Mouse (Mus musculus) c-Kit-positive CD71-negative TER-119-negative erythroid progenitor cells, embryonic 14.5 days (primary cell): ENCODE results near the gene Yju2.

Source experiments
- DNase-seq: peaks from one replicate; pipeline ENCODE4 v3.0.0-alpha.2; 2013; ENCODE audit warnings: low read depth

Yju2 gene

DNA sequence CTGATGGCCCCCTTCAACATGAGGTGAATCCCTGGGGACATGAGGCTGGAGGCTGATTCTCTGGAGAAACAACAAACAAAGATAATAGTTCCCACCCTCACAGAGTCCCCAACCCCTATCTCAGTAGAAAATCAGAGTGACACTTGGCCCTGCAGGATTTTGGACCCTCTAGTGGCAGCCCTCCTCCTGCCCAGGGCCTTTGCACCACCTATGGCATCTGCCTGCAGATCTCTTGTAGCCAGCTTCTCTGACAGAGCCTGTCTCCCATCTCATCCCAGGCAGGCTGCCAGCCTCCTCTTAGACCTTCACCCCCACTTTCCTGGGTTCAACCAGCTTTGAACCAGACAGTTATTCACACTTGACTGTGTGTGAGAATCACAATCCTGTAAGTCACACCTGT lies 1.9 kb downstream of the Yju2 start:
- DNase-seq, result no peak

DNA sequence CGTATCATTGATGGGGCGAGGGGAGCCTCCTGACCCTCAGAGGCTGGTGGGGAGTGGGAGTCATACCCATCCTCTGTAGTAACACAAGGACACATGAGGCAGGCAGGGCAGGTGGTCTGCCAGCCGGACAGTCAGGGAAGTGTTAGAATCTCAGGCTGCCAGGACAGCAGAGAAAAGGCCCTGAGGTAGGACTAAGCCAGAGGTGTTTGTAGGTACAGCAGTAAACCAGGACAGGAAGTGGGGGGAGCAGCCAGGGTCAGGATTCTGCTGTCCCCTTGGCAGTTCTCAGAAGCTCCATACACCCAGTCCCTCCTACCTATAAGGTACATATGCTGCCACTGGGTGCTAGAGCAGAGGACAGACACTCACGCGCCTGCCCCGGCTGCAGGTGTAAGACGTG lies 2.7 kb downstream of the Yju2 start:
- no peak for DNase-seq

DNA sequence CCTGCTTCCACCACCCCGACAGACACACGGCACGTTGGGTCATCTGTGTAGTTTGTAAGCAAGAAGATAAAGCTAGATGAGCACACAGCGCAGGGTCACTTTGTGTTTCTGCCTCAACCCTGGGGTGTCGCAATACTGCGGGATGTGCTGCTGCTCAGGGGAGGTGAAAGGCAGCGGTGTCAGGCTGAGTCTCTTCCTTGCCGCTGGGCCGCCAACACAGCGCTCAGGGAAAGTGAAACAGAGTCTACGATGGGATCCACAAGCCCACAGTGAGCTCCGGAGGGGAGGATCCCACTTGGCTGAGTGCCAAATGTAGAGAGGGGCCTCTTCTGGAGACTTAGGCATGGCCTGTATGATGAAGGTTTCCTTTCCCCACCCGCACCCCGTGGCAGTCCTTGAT lies 4.3 kb downstream of the Yju2 start:
- no peak for DNase-seq

DNA sequence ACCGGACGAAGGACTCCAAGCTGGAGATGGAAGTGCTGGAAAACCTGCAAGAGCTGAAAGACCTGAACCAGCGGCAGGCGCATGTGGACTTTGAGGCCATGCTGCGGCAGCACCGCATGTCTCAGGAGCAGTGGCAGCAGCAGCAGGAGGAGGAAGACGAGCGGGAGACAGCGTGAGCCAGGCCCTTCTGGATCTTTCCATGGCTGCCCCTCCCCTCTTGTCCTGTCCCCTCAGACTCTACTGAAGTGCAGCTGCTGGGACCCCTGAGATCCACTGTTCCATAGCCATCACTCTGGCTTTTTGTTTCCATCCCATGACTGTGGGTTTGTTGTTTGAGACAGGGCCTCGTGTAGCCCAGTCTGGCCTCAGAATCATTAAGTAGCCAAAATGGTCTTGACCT lies 5.6 kb downstream of the Yju2 start:
- no peak for DNase-seq

DNA sequence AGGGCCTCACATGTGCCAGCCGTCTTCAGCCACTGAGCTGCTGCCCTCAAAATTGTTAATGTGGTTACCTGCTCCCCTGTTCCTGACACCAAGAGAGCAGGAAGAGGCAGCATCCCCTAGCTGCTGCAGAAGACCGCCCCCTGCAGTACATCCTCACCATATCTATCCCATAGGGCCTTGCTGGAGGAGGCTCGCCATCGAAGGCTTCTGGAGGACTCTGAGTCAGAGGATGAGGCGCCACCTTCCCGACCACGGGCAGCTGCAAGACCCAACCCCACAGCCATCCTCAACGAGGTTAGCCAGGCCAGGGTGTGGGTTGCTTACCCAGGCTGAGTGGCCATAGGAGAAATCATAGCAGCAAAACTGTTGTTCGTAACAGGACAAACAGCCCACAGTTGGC lies 6.1 kb downstream of the Yju2 start:
- DNase-seq, result no peak

DNA sequence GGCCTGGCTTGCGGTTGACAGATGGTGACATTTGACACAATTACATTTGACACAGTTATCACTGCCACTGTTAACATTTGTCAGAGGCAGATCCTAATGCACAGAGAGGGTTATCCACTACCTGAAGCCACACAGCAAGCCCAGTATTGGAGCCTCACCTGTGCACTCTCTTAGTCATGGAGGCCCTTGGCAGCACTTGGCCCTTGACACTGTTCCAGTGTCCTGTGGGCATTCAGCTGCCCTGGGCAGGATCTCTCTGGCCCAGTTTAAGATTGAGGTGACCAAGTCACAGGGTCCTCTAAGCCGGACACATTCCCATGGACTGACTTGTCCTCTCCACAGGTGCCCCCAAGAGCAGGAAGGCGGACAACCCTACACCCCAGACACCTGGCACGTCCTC lies 8.3 kb downstream of the Yju2 start:
- no peak for DNase-seq

DNA sequence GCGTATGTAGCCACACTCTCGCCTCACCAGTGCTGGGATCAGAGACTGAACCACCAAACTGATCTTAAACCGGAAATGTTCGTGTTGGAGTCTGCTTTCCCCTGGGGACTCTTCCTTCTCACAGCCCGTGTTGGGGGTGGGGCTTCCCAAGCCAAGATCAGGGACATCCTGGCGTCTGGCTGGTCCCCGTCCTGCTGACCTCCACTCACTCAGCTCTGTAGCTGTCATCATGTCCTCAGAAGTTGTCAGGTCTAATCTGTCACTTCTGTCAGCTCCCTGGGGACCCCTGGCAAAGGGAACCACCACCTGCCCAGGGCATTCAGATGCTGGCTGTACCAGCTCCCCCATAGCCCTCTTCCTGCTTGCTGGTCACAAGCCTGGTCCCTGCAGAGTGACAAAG lies 9.3 kb downstream of the Yju2 start:
- no peak for DNase-seq

DNA sequence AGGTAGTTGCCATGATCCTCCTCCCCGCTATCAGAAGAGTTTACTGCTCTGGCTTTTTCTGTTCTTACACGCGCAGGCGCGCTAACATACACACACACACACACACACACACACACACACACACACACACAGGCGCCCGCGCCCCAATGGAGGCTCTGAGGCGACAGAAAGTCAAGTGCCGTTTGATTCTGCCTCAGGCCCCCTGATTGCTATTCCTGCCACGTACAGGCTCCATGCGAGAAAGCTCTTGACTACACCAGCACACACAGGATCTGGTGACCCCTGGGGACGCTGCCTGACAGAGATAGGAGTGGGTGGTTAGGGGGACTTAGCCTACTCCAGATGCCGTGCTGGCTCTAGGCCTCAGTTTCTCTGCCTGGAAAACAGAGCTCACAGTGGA lies 10.7 kb downstream of the Yju2 start:
- DNase-seq, result no peak

DNA sequence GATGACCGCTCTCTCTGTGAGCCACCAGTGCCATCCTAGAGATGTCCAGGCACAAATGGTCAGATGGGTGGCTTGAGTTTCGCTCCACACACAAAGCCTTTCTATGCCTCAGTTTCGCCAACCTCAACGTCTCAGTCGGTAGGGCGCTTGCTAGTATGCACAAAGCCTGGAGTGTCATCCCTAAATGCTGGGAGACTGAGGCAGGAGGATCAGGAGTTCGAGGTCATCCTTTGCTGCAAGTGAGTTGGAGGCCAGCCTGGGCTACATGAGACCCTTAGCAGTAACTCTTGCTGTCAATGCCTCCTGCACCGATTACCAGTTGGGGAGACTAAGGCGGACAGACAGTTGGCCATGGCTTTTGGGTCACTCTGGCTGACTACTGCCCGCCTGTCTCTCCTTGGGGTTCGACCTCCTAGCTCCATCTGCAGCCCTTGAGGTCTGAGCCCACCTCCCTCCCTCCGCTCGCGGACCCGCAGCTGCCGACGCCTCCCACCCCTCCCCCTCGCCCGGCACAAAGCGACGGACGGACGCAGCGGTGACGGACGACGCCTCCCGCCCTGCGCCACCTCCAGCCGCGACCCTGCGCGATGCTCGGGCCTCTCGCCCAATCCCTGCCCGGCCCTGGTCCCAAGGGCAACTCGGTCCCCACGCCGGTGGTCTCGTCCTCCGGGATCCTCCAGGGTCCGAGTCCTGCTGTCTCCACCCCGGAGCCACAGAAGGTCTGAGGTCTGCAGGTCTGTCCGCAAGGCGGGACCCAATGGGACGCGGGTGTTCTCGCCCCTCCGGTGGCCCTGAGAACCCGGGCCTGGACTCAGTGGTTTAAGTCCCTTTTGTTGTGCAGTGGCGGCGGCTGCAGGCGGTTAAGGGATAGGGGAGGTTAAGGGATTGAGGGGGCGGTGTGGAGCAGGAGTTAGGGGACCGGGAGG lies 11.3 kb downstream of the Yju2 start, which contains the start of gene Shd:
TSS of gene Shd (plus strand) at position 502 of the 926 bp plus-strand sequence.
- no peak for DNase-seq

DNA sequence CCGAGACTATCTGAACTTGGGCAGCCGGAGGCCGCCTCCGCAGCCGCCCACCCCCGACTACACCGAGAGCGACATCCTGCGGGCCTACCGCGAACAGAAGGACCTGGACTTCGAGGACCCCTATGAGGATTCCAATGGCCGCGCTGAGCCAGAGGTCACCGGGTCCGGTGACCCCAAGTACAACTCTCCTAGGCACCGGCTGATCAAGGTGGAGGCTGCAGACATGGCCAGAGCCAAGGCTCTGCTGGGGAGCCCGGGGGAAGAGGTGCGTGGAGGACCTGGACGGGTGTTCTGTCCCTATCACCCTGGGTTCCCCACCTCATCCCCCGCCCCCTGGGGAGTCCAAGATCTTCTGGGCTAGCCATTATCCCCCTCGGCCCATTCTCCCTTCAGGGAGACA lies 12.6 kb downstream of the Yju2 start:
- no peak for DNase-seq

DNA sequence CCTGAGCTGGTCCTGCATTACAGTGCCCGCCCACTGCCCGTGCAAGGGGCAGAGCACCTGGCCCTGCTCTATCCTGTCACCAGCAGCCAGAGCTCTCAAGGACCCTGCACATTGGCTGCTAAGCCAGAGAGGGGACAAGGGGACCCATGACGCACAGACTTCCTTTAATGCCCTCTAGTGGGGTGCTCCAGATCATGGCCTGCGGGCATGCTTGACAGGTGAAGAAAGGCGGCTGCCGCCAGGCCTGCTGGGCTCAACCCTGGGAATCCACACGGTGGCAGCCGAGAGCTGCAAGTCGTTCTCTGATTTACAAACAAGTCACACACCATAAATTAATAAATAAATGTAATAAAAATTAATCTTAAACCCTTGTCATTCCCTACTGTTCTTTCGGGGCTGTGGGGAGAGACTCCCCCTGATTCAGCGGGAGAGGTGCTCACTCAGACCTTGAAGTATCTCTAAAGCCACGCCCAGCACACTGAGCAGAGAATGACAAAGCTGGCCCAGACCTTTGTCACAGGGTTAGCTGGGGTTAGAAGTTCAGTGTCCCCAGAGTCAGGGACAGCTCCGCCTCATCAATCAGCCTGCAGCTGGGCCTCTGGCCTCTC lies 17.5 kb downstream of the Yju2 start:
- peak; percentile 65 for DNase-seq

DNA sequence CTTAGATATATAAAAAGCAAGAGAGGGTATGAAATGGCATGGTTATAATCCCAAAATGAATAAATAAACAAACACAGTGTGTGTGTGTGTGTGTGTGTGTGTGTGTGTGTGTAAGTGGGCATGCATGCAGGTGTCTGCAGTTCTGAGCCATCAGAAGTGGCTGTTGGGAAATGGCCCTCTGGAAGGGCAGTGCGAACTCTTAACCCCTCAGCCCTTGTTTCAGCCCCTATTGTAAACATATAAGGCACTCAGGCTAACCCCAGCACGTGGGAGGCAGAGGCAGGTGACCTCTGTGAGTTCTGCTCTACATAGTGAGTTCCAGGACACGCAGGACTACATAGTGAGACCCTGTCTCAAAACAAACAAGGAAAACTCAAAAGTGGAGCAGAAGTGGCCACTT lies 18.4 kb downstream of the Yju2 start:
- no peak for DNase-seq

DNA sequence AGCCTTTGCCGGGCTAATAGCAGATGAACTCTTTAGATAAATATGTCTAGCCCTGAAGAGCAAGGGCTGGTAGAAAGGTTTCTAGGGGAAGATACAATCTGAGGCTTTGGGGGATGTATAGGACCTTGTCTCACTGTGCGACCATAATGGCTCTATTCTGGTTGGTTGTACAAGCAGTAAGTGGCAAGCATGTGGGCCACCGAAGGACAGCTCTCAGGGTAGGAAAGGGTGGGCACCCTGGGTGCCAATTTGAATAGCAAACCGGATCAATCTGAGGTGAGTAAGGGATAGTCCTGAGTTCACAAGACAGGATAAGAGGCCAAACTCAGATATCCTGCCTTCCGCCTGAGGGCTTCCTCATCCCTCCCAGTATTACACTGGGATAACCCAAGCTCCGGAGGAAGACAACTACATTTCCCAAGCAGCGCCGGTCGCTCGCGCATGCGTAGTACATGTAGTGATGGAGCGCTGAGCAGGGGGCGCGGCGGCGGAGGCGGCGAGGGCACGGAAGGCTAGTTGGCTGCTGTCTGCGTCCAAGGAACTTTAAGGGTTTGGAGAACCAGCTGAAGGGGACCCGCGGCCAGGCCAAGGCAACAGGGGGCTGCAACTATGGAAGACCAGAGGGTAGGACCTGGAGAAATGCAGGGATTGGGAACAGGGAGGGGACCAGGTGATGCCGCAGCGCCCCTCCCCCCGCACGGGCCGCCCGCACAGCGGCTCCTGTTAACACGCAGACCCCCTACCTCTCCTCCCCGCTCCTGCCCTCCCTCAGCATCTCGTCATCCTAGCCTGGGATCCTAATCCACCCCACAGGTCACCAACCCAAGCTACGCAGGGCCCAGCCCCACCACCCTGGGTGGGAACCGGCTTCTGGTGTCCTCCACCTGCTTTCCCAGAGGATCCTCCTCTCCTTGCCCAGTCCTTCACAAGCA lies 27.4 kb downstream of the Yju2 start, which contains the start of gene Fsd1:
TSS of gene Fsd1 (plus strand) at position 480 of the 932 bp plus-strand sequence.
- DNase-seq, result no peak

DNA sequence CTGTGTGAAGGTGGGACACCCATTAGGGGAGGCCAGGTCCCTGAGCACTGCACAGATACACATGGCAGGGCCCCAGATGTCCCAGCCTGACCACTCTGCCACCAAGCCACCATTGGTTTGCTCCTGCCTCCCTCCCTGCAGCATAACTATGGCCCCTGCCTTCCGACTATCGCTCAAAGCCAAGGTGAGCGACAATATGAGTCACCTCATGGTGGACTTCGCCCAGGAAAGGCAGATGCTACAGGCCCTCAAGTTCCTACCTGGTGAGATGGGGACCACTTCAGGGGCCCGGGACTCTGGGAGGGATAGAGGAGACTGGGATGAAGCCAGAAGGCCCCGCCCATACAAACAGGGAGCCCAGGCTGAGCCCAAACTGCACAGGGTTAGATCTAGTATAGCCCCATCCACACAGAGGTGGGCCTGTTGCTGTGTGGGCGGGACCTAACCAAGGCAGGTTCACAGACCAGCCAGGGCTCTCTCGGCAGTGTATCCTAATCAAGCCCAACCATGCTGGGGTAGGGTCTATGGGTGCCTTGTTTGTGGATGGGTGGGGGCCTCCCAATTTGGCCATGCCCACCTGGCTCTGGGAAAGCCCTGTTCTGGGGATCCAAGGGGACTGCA lies 31.5 kb downstream of the Yju2 start:
- DNase-seq, result no peak

DNA sequence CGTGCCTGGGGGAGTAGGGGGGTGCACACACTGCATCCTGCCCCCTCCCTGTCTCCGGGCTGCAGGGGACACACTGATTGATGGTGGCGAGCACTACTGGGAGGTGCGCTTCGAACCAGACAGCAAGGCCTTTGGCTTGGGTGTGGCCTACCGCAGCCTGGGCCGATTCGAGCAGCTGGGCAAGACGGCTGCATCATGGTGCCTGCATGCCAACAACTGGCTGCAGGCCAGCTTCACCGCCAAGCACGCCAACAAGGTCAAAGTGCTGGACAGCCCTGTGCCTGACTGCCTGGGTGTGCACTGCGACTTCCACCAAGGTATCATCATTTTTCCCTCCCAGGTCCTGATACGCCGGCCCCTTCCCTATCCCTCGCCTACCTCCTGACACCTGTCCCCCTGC lies 37.1 kb downstream of the Yju2 start:
- no peak for DNase-seq

DNA sequence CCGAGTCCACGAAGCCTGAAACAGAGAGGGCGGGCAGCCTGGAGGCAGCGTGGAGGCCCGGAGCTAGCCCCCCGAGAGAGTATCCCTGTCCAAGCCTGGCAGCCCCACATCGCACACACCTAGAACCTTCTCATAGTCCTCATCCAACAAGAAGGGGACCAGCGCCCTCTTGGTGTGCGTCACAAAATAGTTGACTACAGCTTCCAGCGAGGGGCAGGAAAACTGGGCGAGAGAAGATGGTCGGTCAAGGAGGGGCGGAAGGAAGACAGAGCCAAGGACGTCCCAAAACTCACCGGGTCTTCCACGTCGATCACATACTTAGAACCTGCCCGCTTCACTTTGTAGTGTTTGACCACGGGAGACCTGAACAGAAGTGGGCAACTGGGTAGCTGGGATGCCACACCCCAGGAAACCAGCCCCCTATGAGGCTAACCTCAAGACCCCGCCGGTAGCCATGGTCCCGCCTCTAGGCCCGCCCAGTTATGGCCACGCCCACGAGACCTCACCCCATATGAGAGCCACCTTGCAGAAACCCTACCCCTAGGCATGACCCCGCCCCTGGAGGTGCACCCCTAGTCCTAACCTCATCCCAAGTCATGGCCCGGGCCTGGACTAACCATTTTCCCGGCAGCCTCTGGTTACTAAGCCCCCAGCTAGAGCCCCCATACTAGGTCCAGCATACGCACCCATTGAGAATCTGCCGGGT lies 41.0 kb downstream of the Yju2 start:
- no peak for DNase-seq

DNA sequence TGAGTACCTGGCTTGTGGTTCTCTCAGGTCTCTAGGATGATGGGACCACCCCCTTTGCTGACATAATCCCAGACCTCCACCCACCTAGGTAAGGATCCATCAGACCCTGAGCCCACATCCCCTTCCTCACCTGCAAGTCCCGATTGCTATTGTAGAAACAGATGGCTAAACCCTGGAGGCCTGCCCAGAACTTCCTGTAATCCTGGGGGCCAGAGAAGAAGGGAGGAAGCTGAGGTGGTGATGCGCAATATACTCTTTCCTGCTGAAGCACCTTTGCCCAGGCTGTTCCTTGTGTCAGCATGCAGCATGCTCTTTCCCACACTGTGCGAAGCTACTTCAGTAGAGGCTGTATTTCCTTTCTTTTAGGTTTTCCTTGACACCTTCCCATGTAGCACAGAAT lies 44.1 kb downstream of the Yju2 start:
- no peak for DNase-seq

DNA sequence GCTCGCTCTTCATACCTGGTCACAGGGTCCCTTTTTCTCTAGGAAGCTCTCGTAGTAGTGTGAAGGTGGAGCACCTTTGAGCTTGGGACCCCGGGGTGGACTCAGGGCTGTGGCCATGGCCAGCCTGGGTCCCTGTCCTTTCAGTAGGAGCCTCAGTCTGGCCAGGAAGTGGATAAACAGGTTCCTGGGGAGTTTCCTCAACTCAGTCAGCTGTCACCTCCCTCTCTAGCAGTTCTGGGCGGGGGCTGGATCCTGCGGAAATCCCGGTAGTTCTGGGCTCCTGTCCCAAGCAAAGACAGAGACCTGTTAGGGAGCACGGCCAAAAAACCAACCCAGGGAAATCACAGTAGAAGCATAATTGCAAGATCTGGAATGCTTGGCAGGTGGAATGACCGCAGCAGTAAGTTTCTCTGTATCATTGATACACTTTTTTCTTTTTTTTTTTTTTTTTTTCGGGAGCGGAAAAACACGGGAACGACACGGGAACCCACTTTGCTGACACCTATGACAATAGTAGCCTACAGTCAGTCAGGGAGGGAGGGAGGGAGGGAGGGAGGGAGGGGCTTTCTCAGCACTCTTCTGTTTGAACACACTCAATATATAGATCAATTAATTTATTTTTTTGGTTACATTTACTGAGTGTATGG lies 46.6 kb downstream of the Yju2 start, which contains the start of the genes Stap2 and Mpnd:
TSS of gene Stap2 (minus strand) at position 170 of the 647 bp plus-strand sequence.
TSS of gene Mpnd (plus strand) at position 297 of the 647 bp plus-strand sequence.
- peak; percentile 56 for DNase-seq

DNA sequence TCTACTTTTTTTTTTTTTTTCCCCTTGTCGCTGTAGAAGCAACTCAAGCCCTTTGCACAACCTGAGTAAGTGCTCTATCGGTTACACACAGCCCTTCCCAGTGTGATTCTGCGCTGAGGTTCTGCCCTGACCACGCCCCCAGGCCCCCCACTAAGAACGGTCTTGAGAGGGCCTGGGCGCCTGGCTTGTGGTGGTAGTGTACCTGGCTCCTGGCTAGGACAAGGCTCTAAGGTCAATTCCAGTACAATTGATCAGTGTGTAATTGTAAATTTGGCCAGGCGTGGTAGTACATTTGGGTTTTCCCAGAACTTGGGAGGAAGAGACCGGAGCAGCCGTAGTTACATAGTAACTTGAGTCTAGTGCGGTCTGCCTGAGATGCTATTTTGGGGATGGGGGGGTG lies 48.1 kb downstream of the Yju2 start:
- no peak for DNase-seq
